Mouse (Mus musculus) myocyte (in vitro differentiated cells): ENCODE measurements around the gene Ppfibp1. TPM values are rescaled to one million over a fixed set of nuclear protein-coding genes. Genes with fewer than 3 reads are reported as not detected.

Experiments
- H3K27me3 ChIP-seq: one replicate; pipeline ENCODE4 v1.6.1; 2011; ENCODE audit not compliant: control insufficient read depth, insufficient read depth, insufficient read length
- H3K36me3 ChIP-seq: one replicate; pipeline ENCODE4 v1.6.1; 2011; ENCODE audit not compliant: control insufficient read depth, insufficient read depth
- H3K4me2 ChIP-seq: one replicate; pipeline ENCODE4 v1.6.1; 2011; ENCODE audit warnings: low read depth, control low read depth
- H3K4me3 ChIP-seq: one replicate; pipeline ENCODE4 v1.5.1; 2011; ENCODE audit warnings: mild to moderate bottlenecking, control low read depth, moderate library complexity
- H3K79me2 ChIP-seq: one replicate; pipeline ENCODE4 v1.6.1; 2011; ENCODE audit not compliant: control insufficient read depth, insufficient read depth
- H3ac ChIP-seq: one replicate; pipeline ENCODE4 v1.6.1; 2011; ENCODE audit not compliant: control insufficient read depth, insufficient read length
- CEBPB ChIP-seq: IDR thresholded peaks from 2 replicates; pipeline ENCODE4 v1.6.1; 2011; ENCODE audit warnings: mild to moderate bottlenecking, moderate library complexity; ENCODE audit not compliant: poor library complexity, insufficient read depth, severe bottlenecking
- E2F4 ChIP-seq: IDR thresholded peaks from one replicate; pipeline ENCODE4 v1.6.1; 2011; ENCODE audit warnings: mild to moderate bottlenecking, control low read depth, moderate library complexity; ENCODE audit not compliant: insufficient read depth
- MAX ChIP-seq: IDR thresholded peaks from one replicate; pipeline ENCODE4 v1.6.1; 2011; ENCODE audit warnings: low read depth, mild to moderate bottlenecking, control low read depth
- MYOD1 ChIP-seq, 3 experiments: IDR thresholded peaks; one replicate each; pipeline ENCODE4 v1.6.1; 2011; ENCODE audit warnings: control low read depth in 2 of 3, low read depth in 2 of 3, mild to moderate bottlenecking in 2 of 3, moderate library complexity in 1 of 3; ENCODE audit not compliant: insufficient read length in 2 of 3, control insufficient read depth in 1 of 3
- MYOG ChIP-seq, 3 experiments: IDR thresholded peaks; one replicate each; pipeline ENCODE4 v1.6.1; 2011; ENCODE audit warnings: control low read depth in 2 of 3, low read depth in 2 of 3, mild to moderate bottlenecking in 2 of 3; ENCODE audit not compliant: insufficient read length in 2 of 3, control insufficient read depth in 1 of 3, insufficient read depth in 1 of 3
- POLR2A ChIP-seq: IDR thresholded peaks from one replicate; pipeline ENCODE4 v1.6.1; 2011; ENCODE audit warnings: low read depth, mild to moderate bottlenecking, control low read depth, moderate library complexity; ENCODE audit not compliant: insufficient read length
- POLR2AphosphoS2 ChIP-seq: IDR thresholded peaks from one replicate; pipeline ENCODE4 v1.6.1; 2011; ENCODE audit warnings: low read depth, control low read depth; ENCODE audit not compliant: insufficient read length
- REST ChIP-seq: IDR thresholded peaks from one replicate; pipeline ENCODE4 v1.6.1; 2011; ENCODE audit warnings: mild to moderate bottlenecking, control low read depth, moderate library complexity; ENCODE audit not compliant: insufficient read depth, insufficient read length
- SRF ChIP-seq: IDR thresholded peaks from one replicate; pipeline ENCODE4 v1.6.1; 2011; ENCODE audit warnings: low read depth; ENCODE audit not compliant: control insufficient read depth, insufficient read length
- TCF12 ChIP-seq: IDR thresholded peaks from one replicate; pipeline ENCODE4 v1.6.1; 2011; ENCODE audit warnings: mild to moderate bottlenecking, control low read depth; ENCODE audit not compliant: poor library complexity, insufficient read depth, severe bottlenecking
- TCF3 ChIP-seq: IDR thresholded peaks from one replicate; pipeline ENCODE4 v1.6.1; 2011; ENCODE audit warnings: low read depth, control low read depth; ENCODE audit not compliant: insufficient read length
- USF1 ChIP-seq: IDR thresholded peaks from one replicate; pipeline ENCODE4 v1.6.1; 2011; ENCODE audit warnings: low read depth, mild to moderate bottlenecking, control low read depth, moderate library complexity
- polyA plus RNA-seq: library from polyadenylated mRNA; unstranded; fragments of >200 nt; fragmentation: generic; extraction: Trizol; gene quantifications from one replicate; pipeline ENCODE4 v1.2.1, GENCODE M21; 2012; ENCODE audit warnings: missing spikeins

Gene Ppfibp1
- polyA plus RNA-seq, 1 experiment: 79.3 TPM

DNA sequence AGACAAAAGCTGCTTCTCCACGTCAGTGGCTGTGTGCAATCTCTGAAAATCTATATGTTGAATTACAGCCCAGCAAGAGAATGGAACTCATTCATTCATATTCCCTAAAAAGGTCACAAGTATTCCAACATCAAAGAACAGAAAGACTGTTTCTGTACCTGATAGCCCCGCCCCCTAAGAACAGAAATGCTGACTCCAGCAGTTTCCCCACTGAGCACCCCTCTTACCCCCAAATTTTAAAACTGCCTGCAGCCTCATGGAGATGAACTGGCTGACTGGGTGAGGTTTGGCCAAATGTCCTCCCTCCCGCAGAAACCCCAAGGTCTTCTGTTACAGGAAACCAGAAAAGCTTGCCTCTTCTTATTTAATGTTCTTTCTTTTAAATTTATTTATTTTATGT is 40.9 kb upstream of the Ppfibp1 start:
- no peaks in the 10 kb centered on the region for H3K36me3 ChIP-seq
- H3K27me3 ChIP-seq: no peaks in the 10 kb centered on the region
- no peak overlapping the region for H3ac ChIP-seq
- TF ChIP-seq SRF: no peak
- no peak for TF ChIP-seq E2F4
- TF ChIP-seq CEBPB: no peak
- no peaks in the 10 kb centered on the region for H3K79me2 ChIP-seq
- H3K4me2 ChIP-seq: no peak overlapping the region
- H3K4me3 ChIP-seq: no peak overlapping the region

DNA sequence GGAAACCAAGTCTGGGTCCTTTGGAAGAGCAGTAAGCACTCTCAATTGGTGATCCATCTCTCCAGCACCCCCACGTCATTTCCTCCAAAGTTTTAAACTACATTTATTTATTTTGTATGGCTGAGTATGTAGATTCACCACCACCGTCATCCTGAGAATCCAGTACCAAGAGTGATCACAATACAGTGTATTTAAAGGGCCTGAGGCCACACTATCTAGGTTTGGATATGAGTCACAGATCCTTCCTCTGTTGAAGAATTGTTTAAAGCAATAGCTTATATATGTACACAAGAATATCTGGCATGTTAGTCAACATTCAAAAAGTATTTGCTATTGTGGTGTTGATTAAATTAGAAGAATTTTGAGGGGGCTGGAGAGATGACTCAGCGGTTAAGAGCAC is 40.0 kb upstream of the Ppfibp1 start:
- TF ChIP-seq USF1 (no peak), MAX (no peak), E2F4 (no peak), POLR2A (no peak), TCF12 (no peak), SRF (no peak), MYOD1 (IDR thresholded peaks at IDR 0.05; ENCODE audit: control insufficient read depth in 1 of 3, insufficient read length in 2 of 3, low read depth in 2 of 3) (no peak), CEBPB (no peak), MYOG (IDR thresholded peaks at IDR 0.05; ENCODE audit: control insufficient read depth in 1 of 3, insufficient read depth in 1 of 3, insufficient read length in 2 of 3, low read depth in 2 of 3) (no peak), REST (no peak), TCF3 (no peak), POLR2AphosphoS2 (no peak)
- no peak overlapping the region for H3K4me3 ChIP-seq
- no peaks in the 10 kb centered on the region for H3K27me3 ChIP-seq

DNA sequence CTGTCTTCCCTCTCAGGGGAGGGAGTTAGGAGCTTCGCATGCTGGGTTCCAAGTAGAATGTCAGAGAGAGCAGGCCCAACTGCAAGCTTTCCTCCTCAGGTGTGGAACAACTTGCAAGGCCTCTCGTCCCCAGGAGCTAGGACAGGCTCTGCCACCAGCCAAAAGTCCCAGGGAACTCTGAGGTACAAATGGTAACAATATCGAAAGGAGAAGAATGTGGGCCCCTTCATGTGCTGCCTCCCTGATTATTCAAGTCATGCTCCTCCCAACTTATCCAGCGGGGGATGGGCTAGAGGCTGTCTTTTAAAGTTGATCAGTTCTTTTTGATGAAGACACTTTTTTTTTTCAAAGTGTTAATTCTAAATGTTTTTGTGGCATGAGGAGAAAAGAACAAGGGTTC is 38.2 kb upstream of the Ppfibp1 start, which contains the start of gene Smco2:
Gene Smco2, plus strand, starts transcription at position 55 of the 400 bp plus-strand sequence.
- Histone ChIP-seq H3K79me2 (no peaks in the 10 kb centered on the region), H3ac (no peak within 1 kb of the TSS), H3K4me3 (no peak within 1 kb of the TSS), H3K4me2 (no peak within 1 kb of the TSS), H3K36me3 (no peaks in the 10 kb centered on the region), H3K27me3 (no peaks in the 10 kb centered on the region)
- TF ChIP-seq POLR2A: no peak
- no peak for TF ChIP-seq TCF3
- TF ChIP-seq E2F4: no peak

More for the DNA sequence above, 40.0 kb upstream of the Ppfibp1 start:
- Histone ChIP-seq H3K36me3 (no peaks in the 10 kb centered on the region), H3K79me2 (no peaks in the 10 kb centered on the region), H3ac (no peak overlapping the region), H3K4me2 (no peak overlapping the region)

DNA sequence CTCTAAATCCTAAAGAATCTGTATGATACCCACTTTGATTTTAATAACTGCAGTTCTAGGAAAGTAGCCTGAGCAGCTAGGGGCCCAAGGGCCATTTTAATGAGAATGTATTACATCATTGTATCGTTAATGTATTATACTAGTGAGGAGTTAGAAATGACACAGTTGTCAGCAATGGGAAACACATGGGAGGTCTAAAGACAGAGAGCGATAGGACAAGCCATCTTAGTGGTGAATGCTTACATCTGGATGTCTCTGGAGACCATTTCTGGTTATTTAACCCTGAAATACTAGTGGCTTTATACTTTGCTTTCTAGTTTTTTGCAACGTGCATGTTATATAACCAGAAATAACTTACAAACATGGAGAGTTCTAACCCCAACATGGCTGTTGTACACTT is 36.4 kb upstream of the Ppfibp1 start:
- no peak for TF ChIP-seq REST
- no peak for TF ChIP-seq CEBPB
- TF ChIP-seq MAX: no peak
- no peak for TF ChIP-seq MYOG (IDR thresholded peaks at IDR 0.05; ENCODE audit: control insufficient read depth in 1 of 3, insufficient read depth in 1 of 3, insufficient read length in 2 of 3, low read depth in 2 of 3)
- TF ChIP-seq TCF12: no peak
- TF ChIP-seq MYOD1 (IDR thresholded peaks at IDR 0.05; ENCODE audit: control insufficient read depth in 1 of 3, insufficient read length in 2 of 3, low read depth in 2 of 3): no peak
- no peak for TF ChIP-seq POLR2AphosphoS2
- no peak for TF ChIP-seq POLR2A
- TF ChIP-seq TCF3: no peak
- no peak for TF ChIP-seq USF1
- TF ChIP-seq SRF: no peak
- TF ChIP-seq E2F4: no peak
- H3K4me3 ChIP-seq: no peak overlapping the region

DNA sequence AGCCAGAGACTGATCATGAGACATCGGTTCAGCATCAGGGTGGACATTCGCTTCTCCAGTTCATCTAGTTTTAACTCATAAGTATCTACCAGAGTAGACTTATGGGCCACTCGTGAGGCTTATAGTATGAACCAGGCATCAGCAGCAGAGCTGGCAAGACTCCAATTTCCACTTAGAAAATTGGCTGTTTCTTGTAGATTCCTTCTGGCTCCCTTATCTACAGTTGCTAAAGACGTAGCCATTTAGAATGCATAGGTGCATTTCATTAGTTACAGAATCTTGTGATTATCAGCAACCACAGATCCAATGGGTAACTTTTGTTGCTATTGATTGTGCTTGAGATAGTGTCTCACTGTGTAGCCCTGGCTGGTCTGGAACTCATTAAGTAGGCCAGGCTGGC is 35.5 kb upstream of the Ppfibp1 start:
- TF ChIP-seq POLR2A: no peak
- TF ChIP-seq TCF12: no peak
- no peak for TF ChIP-seq MAX
- no peak for TF ChIP-seq E2F4
- TF ChIP-seq MYOG (IDR thresholded peaks at IDR 0.05; ENCODE audit: control insufficient read depth in 1 of 3, insufficient read depth in 1 of 3, insufficient read length in 2 of 3, low read depth in 2 of 3): no peak
- TF ChIP-seq USF1: no peak
- no peak for TF ChIP-seq TCF3
- TF ChIP-seq REST: no peak
- Histone ChIP-seq H3K4me3 (no peak overlapping the region), H3K27me3 (no peaks in the 10 kb centered on the region), H3K79me2 (no peaks in the 10 kb centered on the region), H3K4me2 (no peak overlapping the region), H3ac (no peak overlapping the region), H3K36me3 (no peaks in the 10 kb centered on the region)

More for the DNA sequence above, 36.4 kb upstream of the Ppfibp1 start:
- Histone ChIP-seq H3K36me3 (no peaks in the 10 kb centered on the region), H3K79me2 (no peaks in the 10 kb centered on the region), H3K27me3 (no peaks in the 10 kb centered on the region), H3K4me2 (no peak overlapping the region), H3ac (no peak overlapping the region)
